Mouse (Mus musculus): ENCODE measurements around the gene Pou5f1.

GRCm38 (mm10) chr17:35550143-35550494 is 44.3 kb downstream of the Pou5f1 start:
- no peak for TF ChIP-seq POLR2A (IDR thresholded peaks at IDR 0.05; ENCODE audit: borderline replicate concordance, extremely low read depth, insufficient read depth, insufficient read length, poor library complexity, severe bottlenecking)
- TF ChIP-seq CTCF (IDR thresholded peaks at IDR 0.05; ENCODE audit: borderline replicate concordance, extremely low read depth, insufficient read depth, insufficient read length) = no peak
